Mouse (Mus musculus): ENCODE measurements at regions not wholly inside any gene's neighbourhood (a gene's known extent, or its start where the extent isn't known, plus 50 kb on each side); places are given as distances from the start of the nearest gene placed in this dataset.

- no peaks in the 10 kb centered on the region for H3K79me2 ChIP-seq (ENCODE audit: control insufficient read depth, insufficient read depth, low read length)
- 52% methylated on average over 17 of the region's 17 CpGs for WGBS
- TF ChIP-seq POLR2A (IDR thresholded peaks at IDR 0.05; ENCODE audit: extremely low read depth, insufficient read depth, low read length) (no peak), CTCF (IDR thresholded peaks at IDR 0.05; ENCODE audit: low read depth, low read length) (no peak)
- H3K27ac ChIP-seq (replicated peaks; ENCODE audit: insufficient read depth, low read depth, low read length): no peak overlapping the region
- DNase-seq (ENCODE audit: extremely low read depth, low read depth, low spot score): no peak
- H3K27me3 ChIP-seq (ENCODE audit: control insufficient read depth, insufficient read depth, low read length): no peaks in the 10 kb centered on the region
- H3K4me3 ChIP-seq (ENCODE audit: insufficient read depth, low read depth, low read length): no peak overlapping the region
- no peaks in the 10 kb centered on the region for H3K36me3 ChIP-seq (ENCODE audit: control insufficient read depth, insufficient read depth, low read length)
- no peaks in the 10 kb centered on the region for H3K4me1 ChIP-seq (ENCODE audit: control insufficient read depth, insufficient read depth, low read length)
- no peak overlapping the region for H3K9ac ChIP-seq (ENCODE audit: low read depth, low read length)
Observed at GRCm38 (mm10) chr7:133434027-133434820, 167.7 kb downstream of the Tex36 start.

- TF ChIP-seq CTCF (IDR thresholded peaks at IDR 0.05; ENCODE audit: low read depth, low read length): no peak
- no peak for TF ChIP-seq POLR2A (IDR thresholded peaks at IDR 0.05; ENCODE audit: extremely low read depth, insufficient read depth, low read length)
- 86% methylated on average over 1 of the region's 1 CpGs for WGBS
- H3K4me1 ChIP-seq (ENCODE audit: control insufficient read depth, insufficient read depth, low read length): no peaks in the 10 kb centered on the region
- no peaks in the 10 kb centered on the region for H3K36me3 ChIP-seq (ENCODE audit: control insufficient read depth, insufficient read depth, low read length)
- no peak overlapping the region for H3K9ac ChIP-seq (ENCODE audit: low read depth, low read length)
- H3K27me3 ChIP-seq (ENCODE audit: control insufficient read depth, insufficient read depth, low read length): no peaks in the 10 kb centered on the region
- no peak for DNase-seq (ENCODE audit: extremely low read depth, low read depth, low spot score)
- no peak overlapping the region for H3K27ac ChIP-seq (replicated peaks; ENCODE audit: insufficient read depth, low read depth, low read length)
- H3K4me3 ChIP-seq (ENCODE audit: insufficient read depth, low read depth, low read length): no peak overlapping the region
- H3K79me2 ChIP-seq (ENCODE audit: control insufficient read depth, insufficient read depth, low read length): no peaks in the 10 kb centered on the region
Observed at GRCm38 (mm10) chr7:133432343-133432742, 169.6 kb downstream of the Tex36 start.

DNA sequence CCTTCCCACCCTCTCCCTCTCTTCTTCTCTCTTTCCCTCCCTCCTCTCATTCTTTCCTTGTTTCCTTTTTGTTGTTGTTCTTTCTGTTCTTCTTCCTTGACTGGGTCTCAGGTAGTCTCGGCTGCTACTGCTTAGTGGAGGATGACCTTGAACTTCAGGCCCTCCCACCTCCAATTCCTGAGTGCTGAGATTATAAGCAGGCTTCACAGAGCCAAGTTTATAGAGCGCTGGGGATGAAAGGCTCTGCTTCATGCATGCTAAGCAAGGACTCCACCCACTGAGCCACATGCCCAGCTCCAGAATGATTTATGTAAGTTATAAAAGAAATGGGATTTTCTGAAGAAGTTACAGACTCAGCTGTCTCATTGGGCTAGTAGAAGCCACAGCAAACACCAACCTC, 199.9 kb downstream of the Tex36 start:
- 64% methylated on average over 2 of the region's 2 CpGs for WGBS
- no peaks in the 10 kb centered on the region for H3K79me2 ChIP-seq (ENCODE audit: control insufficient read depth, insufficient read depth, low read length)
- no peak for DNase-seq (ENCODE audit: extremely low read depth, low read depth, low spot score)
- H3K27ac ChIP-seq (replicated peaks; ENCODE audit: insufficient read depth, low read depth, low read length): no peak overlapping the region
- H3K4me3 ChIP-seq (ENCODE audit: insufficient read depth, low read depth, low read length): no peak overlapping the region
- no peaks in the 10 kb centered on the region for H3K4me1 ChIP-seq (ENCODE audit: control insufficient read depth, insufficient read depth, low read length)
- H3K36me3 ChIP-seq (ENCODE audit: control insufficient read depth, insufficient read depth, low read length): no peaks in the 10 kb centered on the region
- no peaks in the 10 kb centered on the region for H3K27me3 ChIP-seq (ENCODE audit: control insufficient read depth, insufficient read depth, low read length)
- no peak for TF ChIP-seq POLR2A (IDR thresholded peaks at IDR 0.05; ENCODE audit: extremely low read depth, insufficient read depth, low read length)
- TF ChIP-seq CTCF (IDR thresholded peaks at IDR 0.05; ENCODE audit: low read depth, low read length): no peak
- no peak overlapping the region for H3K9ac ChIP-seq (ENCODE audit: low read depth, low read length)

DNA sequence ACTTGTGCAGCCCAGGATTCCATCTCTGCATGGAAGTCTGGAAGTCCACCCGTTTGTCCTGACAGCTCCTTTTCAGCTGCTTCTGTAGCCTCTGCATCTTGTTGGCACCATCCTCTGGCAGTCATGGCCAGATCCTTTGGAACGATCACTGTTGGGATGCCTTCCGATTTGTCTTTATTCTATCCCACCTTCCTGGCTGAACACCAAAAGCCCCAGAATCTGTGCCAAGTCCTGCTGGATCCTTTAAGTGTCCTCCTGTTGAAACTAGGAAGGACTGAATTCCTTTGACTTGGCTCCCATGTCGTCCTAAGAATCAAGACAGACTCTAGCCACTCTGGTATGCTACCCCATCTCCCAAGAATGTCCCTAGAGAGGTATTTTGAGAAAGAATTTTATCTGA, 201.3 kb downstream of the Tex36 start:
- H3K9ac ChIP-seq (ENCODE audit: low read depth, low read length): no peak overlapping the region
- 61% methylated on average over 4 of the region's 4 CpGs for WGBS
- DNase-seq (ENCODE audit: extremely low read depth, low read depth, low spot score): no peak
- no peaks in the 10 kb centered on the region; the same call in 1 of the 2 replicates for H3K27me3 ChIP-seq (ENCODE audit: control insufficient read depth, insufficient read depth, low read length)
- H3K27ac ChIP-seq (replicated peaks; ENCODE audit: insufficient read depth, low read depth, low read length): no peak overlapping the region
- TF ChIP-seq CTCF (IDR thresholded peaks at IDR 0.05; ENCODE audit: low read depth, low read length) (no peak), POLR2A (IDR thresholded peaks at IDR 0.05; ENCODE audit: extremely low read depth, insufficient read depth, low read length) (no peak)
- no peak overlapping the region for H3K4me3 ChIP-seq (ENCODE audit: insufficient read depth, low read depth, low read length)
- no peaks in the 10 kb centered on the region for H3K4me1 ChIP-seq (ENCODE audit: control insufficient read depth, insufficient read depth, low read length)
- H3K36me3 ChIP-seq (ENCODE audit: control insufficient read depth, insufficient read depth, low read length): no peaks in the 10 kb centered on the region
- no peaks in the 10 kb centered on the region for H3K79me2 ChIP-seq (ENCODE audit: control insufficient read depth, insufficient read depth, low read length)

GRCm38 (mm10) chr7:133388716-133389115, 213.2 kb downstream of the Tex36 start:
- no peak overlapping the region for H3K4me3 ChIP-seq (ENCODE audit: insufficient read depth, low read depth, low read length)
- no peak overlapping the region for H3K27ac ChIP-seq (replicated peaks; ENCODE audit: insufficient read depth, low read depth, low read length)
- WGBS: 89% methylated on average over 6 of the region's 6 CpGs
- no peaks in the 10 kb centered on the region for H3K36me3 ChIP-seq (ENCODE audit: control insufficient read depth, insufficient read depth, low read length)
- DNase-seq (ENCODE audit: extremely low read depth, low read depth, low spot score): no peak
- no peak overlapping the region for H3K9ac ChIP-seq (ENCODE audit: low read depth, low read length)
- H3K4me1 ChIP-seq (ENCODE audit: control insufficient read depth, insufficient read depth, low read length): no peaks in the 10 kb centered on the region
- no peak for TF ChIP-seq CTCF (IDR thresholded peaks at IDR 0.05; ENCODE audit: low read depth, low read length)
- H3K79me2 ChIP-seq (ENCODE audit: control insufficient read depth, insufficient read depth, low read length): no peaks in the 10 kb centered on the region
- H3K27me3 ChIP-seq (ENCODE audit: control insufficient read depth, insufficient read depth, low read length): no peaks in the 10 kb centered on the region

- WGBS: 57% methylated on average over 7 of the region's 7 CpGs
- Histone ChIP-seq H3K4me1 (ENCODE audit: control insufficient read depth, insufficient read depth, low read length) (no peaks in the 10 kb centered on the region), H3K27me3 (ENCODE audit: control insufficient read depth, insufficient read depth, low read length) (no peaks in the 10 kb centered on the region), H3K4me3 (ENCODE audit: insufficient read depth, low read depth, low read length) (no peak overlapping the region), H3K27ac (replicated peaks; ENCODE audit: insufficient read depth, low read depth, low read length) (no peak overlapping the region), H3K36me3 (ENCODE audit: control insufficient read depth, insufficient read depth, low read length) (no peaks in the 10 kb centered on the region), H3K79me2 (ENCODE audit: control insufficient read depth, insufficient read depth, low read length) (no peaks in the 10 kb centered on the region), H3K9ac (ENCODE audit: low read depth, low read length) (no peak overlapping the region)
- DNase-seq (ENCODE audit: extremely low read depth, low read depth, low spot score): no peak
- TF ChIP-seq POLR2A (IDR thresholded peaks at IDR 0.05; ENCODE audit: extremely low read depth, insufficient read depth, low read length) (no peak), CTCF (IDR thresholded peaks at IDR 0.05; ENCODE audit: low read depth, low read length) (no peak)
Observed at GRCm38 (mm10) chr7:133382032-133382712, 219.8 kb downstream of the Tex36 start.
